Mouse (Mus musculus): ENCODE data around the gene Ncl.

Ncl gene

GRCm38 (mm10) chr1:86358906-86359797 lies at the start of gene Ncl:
Gene Ncl, minus strand, starts transcription at chr1:86359400.
- peak; percentile 98 to 99 for DNase-seq (ENCODE audit: low spot score in 2 of 2)

- no peak for DNase-seq (ENCODE audit: low spot score in 2 of 2)
These were observed 49.3 kb upstream of the Ncl start for GRCm38 (mm10) chr1:86408515-86408914.

- DNase-seq (ENCODE audit: low spot score in 2 of 2) = no peak
These were observed 47.7 kb upstream of the Ncl start for GRCm38 (mm10) chr1:86406914-86407313.

GRCm38 (mm10) chr1:86406313-86406712 lies 47.1 kb upstream of the Ncl start:
- DNase-seq (ENCODE audit: low spot score in 2 of 2) = no peak

GRCm38 (mm10) chr1:86404834-86405233 lies 45.6 kb upstream of the Ncl start:
- DNase-seq (ENCODE audit: low spot score in 2 of 2) = no peak

GRCm38 (mm10) chr1:86400096-86400754 lies 41.0 kb upstream of the Ncl start:
- DNase-seq (ENCODE audit: low spot score in 2 of 2) = no peak

GRCm38 (mm10) chr1:86399322-86399721 lies 40.1 kb upstream of the Ncl start:
- DNase-seq (ENCODE audit: low spot score in 2 of 2) = no peak

- DNase-seq (ENCODE audit: low spot score in 2 of 2) = no peak
These were observed 39.0 kb upstream of the Ncl start for GRCm38 (mm10) chr1:86398222-86398621.

- DNase-seq (ENCODE audit: low spot score in 2 of 2) = no peak
These were observed 38.4 kb upstream of the Ncl start for GRCm38 (mm10) chr1:86397621-86398020.

- DNase-seq (ENCODE audit: low spot score in 2 of 2) = no peak
These were observed 36.7 kb upstream of the Ncl start for GRCm38 (mm10) chr1:86395897-86396296.

- DNase-seq (ENCODE audit: low spot score in 2 of 2) = no peak
These were observed 35.0 kb upstream of the Ncl start for GRCm38 (mm10) chr1:86394246-86394645.

GRCm38 (mm10) chr1:86393219-86393618 lies 34.0 kb upstream of the Ncl start:
- no peak for DNase-seq (ENCODE audit: low spot score in 2 of 2)

- no peak for DNase-seq (ENCODE audit: low spot score in 2 of 2)
These were observed 32.2 kb upstream of the Ncl start for GRCm38 (mm10) chr1:86391425-86391824.

GRCm38 (mm10) chr1:86389230-86389629 lies 30.0 kb upstream of the Ncl start:
- peak; percentile 50 to 82 for DNase-seq (ENCODE audit: low spot score in 2 of 2)

- no peak for DNase-seq (ENCODE audit: low spot score in 2 of 2)
These were observed 21.8 kb upstream of the Ncl start for GRCm38 (mm10) chr1:86381027-86381426.

GRCm38 (mm10) chr1:86379161-86379569 lies 20.0 kb upstream of the Ncl start:
- DNase-seq (ENCODE audit: low spot score in 2 of 2) = no peak

GRCm38 (mm10) chr1:86378662-86379061 lies 19.5 kb upstream of the Ncl start:
- DNase-seq (ENCODE audit: low spot score in 2 of 2) = no peak

- DNase-seq (ENCODE audit: low spot score in 2 of 2) = no peak
These were observed 17.2 kb upstream of the Ncl start for GRCm38 (mm10) chr1:86376354-86376753.

- DNase-seq (ENCODE audit: low spot score in 2 of 2) = peak; percentile 39 to 69
These were observed 12.8 kb upstream of the Ncl start for GRCm38 (mm10) chr1:86371997-86372396.

GRCm38 (mm10) chr1:86368086-86368485 lies 8.9 kb upstream of the Ncl start:
- no peak for DNase-seq (ENCODE audit: low spot score in 2 of 2)

GRCm38 (mm10) chr1:86363671-86364070 lies 4.5 kb upstream of the Ncl start:
- no peak for DNase-seq (ENCODE audit: low spot score in 2 of 2)

GRCm38 (mm10) chr1:86361852-86362615 lies 2.8 kb upstream of the Ncl start:
- DNase-seq (ENCODE audit: low spot score in 2 of 2) = no peak
